7 mouse cellular contexts compared by ENCODE assay signal in the genomic region with DNA sequence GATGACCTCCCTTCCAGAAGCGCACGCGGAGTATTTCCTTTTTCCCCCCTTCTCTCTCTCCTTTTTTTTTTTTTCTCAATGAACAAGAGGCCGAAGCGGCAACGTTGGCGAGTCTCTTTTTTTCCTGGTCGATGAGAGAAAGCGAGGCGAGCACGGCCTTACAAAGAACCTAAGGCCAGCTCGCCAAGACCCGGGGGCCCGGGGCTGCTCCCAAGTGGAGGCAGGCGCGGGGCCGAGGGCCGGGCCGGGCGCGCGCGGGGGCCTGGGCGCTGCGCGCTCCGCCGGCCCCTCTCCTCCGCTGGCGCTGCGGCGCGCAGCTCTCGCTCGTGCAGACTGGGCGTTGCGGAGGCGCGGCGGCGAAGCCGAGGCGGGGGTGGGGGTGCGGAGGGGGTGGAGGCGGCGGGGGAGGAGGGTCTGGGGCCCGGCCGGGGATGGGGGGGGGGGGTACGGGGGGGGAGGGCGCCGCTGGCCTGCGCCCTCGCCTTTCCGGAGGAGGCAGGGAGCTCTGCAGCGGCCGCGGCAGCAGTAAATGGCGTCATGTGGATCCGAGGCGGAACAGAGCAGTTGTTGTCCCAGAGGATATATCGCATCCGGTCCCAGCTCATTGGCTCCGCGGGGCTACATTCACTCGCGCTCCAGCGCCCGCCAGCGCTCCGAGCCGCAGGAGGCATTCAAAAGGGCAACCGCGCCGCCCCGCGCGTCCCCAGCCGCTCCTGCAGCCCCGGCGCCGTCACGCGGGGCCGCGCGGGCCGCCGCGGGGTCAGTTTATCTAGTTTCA. TPM values are rescaled to one million over a fixed set of nuclear protein-coding genes. Genes with fewer than 3 reads are reported as not detected.
A peak's percentile ranks its signal among the peaks of the same experiment; 100 is the strongest.
DNase-seq lines count a peak whose midpoint lies in the region; ATAC-seq lines count a peak whose summit lies in the region.

A gene (minus strand): TSS at position 29 of the 778 bp plus-strand sequence.

- H3K36me3 ChIP-seq in embryonic facial prominence, embryonic 10.5 days (replicated peaks): peaks cover 13% of the 10 kb centered on the region
- peaks cover 12% of the 10 kb centered on the region for H3K36me3 ChIP-seq in limb, embryonic 12.5 days
- H3K36me3 ChIP-seq in midbrain, embryonic 14.5 days (ENCODE audit: control insufficient read depth, insufficient read depth, low read length): peaks cover 7% of the 10 kb centered on the region

- H3K27ac ChIP-seq in embryonic facial prominence, embryonic 10.5 days (replicated peaks): peak within 1 kb of the TSS; percentile 97
- H3K27ac ChIP-seq in limb, embryonic 12.5 days: peak within 1 kb of the TSS; percentile 99
- peak within 1 kb of the TSS; percentile 99 for H3K27ac ChIP-seq in midbrain, embryonic 14.5 days (replicated peaks; ENCODE audit: low read depth, low read length)

- peak; percentile 95 for ATAC-seq in limb, embryonic 12.5 days (ENCODE audit: insufficient number of reproducible peaks, insufficient read depth, low FRiP score, low TSS enrichment, low read depth)
- peak; percentile 92 for ATAC-seq in midbrain, embryonic 14.5 days (ENCODE audit: low FRiP score, low TSS enrichment)

- H3K4me2 ChIP-seq in limb, embryonic 12.5 days: peak within 1 kb of the TSS; percentile 89
- H3K4me2 ChIP-seq in midbrain, embryonic 14.5 days (ENCODE audit: low read length): peak within 1 kb of the TSS; percentile 98

- under 1% methylated on average over 87 of the region's 89 CpGs for WGBS in embryonic facial prominence, embryonic 10.5 days
- under 1% methylated on average over 61 of the region's 89 CpGs for WGBS in limb, embryonic 12.5 days
- under 1% methylated on average over 73 of the region's 89 CpGs for WGBS in midbrain, embryonic 14.5 days

- peak; percentile 91 for DNase-seq in adrenal gland, postnatal 25 days
- peak; percentile 95 for DNase-seq in embryonic facial prominence, embryonic 10.5 days (ENCODE audit: low spot score)
- peak; percentile 92 to 97 for DNase-seq in heart, adult 18-20 months
- DNase-seq in kidney, adult 8-10 months: peak; percentile 94 to 96
- peak; percentile 96 for DNase-seq in midbrain, embryonic 14.5 days
- peak; percentile 32 to 64 for DNase-seq in spleen, postnatal 10 days (ENCODE audit: low spot score in 2 of 2)

- no peaks in the 10 kb centered on the region; the same call in 1 of the 2 replicates for H3K27me3 ChIP-seq in embryonic facial prominence, embryonic 10.5 days (replicated peaks; ENCODE audit: low read depth, poor library complexity, severe bottlenecking)
- H3K27me3 ChIP-seq in limb, embryonic 12.5 days: no peaks in the 10 kb centered on the region
- H3K27me3 ChIP-seq in midbrain, embryonic 14.5 days (ENCODE audit: control insufficient read depth, insufficient read depth, low read length): peaks cover 7% of the 10 kb centered on the region; the same call in 1 of the 2 replicates

- no peaks in the 10 kb centered on the region for H3K9me3 ChIP-seq in embryonic facial prominence, embryonic 10.5 days
- H3K9me3 ChIP-seq in limb, embryonic 12.5 days: no peaks in the 10 kb centered on the region
- H3K9me3 ChIP-seq in midbrain, embryonic 14.5 days (ENCODE audit: control insufficient read depth, low read length): no peaks in the 10 kb centered on the region

- peaks cover 29% of the 10 kb centered on the region for H3K4me1 ChIP-seq in embryonic facial prominence, embryonic 10.5 days
- peaks cover 21% of the 10 kb centered on the region for H3K4me1 ChIP-seq in limb, embryonic 12.5 days (replicated peaks)
- H3K4me1 ChIP-seq in midbrain, embryonic 14.5 days (ENCODE audit: control insufficient read depth, insufficient read depth, low read length): peaks cover 16% of the 10 kb centered on the region

- peak within 1 kb of the TSS; percentile 86 for H3K4me3 ChIP-seq in embryonic facial prominence, embryonic 10.5 days
- H3K4me3 ChIP-seq in limb, embryonic 12.5 days (replicated peaks): peak within 1 kb of the TSS; percentile 86
- H3K4me3 ChIP-seq in midbrain, embryonic 14.5 days (replicated peaks; ENCODE audit: low read depth, low read length): peak within 1 kb of the TSS; percentile 79

- peak within 1 kb of the TSS; percentile 99 for H3K9ac ChIP-seq in limb, embryonic 12.5 days (replicated peaks)
- peak within 1 kb of the TSS; percentile 87 for H3K9ac ChIP-seq in midbrain, embryonic 14.5 days (replicated peaks; ENCODE audit: low read length)

RNA-seq across cellular contexts. Expression of the gene that starts here (rescaled TPM):
- total RNA-seq in adrenal gland, postnatal 25 days (2021): 33.7 and 43.4 TPM in 2 replicates
- polyA plus RNA-seq in embryonic facial prominence, embryonic 10.5 days (2016; fragmentation: Nextera tagmentation; extraction: Ambion mirVana): 40.0 and 41.8 TPM in 2 replicates
- 10 to 100 TPM; 17.5 to 21.0 TPM for total RNA-seq in heart, adult 18-20 months (2021)
- polyA plus RNA-seq in limb, embryonic 12.5 days (2016; fragmentation: Nextera tagmentation; extraction: Ambion mirVana): 61.0 and 80.3 TPM in 2 replicates
- 39.5 and 40.1 TPM in 2 replicates for polyA plus RNA-seq in midbrain, embryonic 14.5 days (2014; fragmentation: Nextera tagmentation; extraction: Ambion mirVana)

Comparison
In these comparisons a context has a peak if more than half of its experiments do, and no peak if none do; other contexts are left out.
1. Peak in every context shown above with its lines: DNase-seq, ATAC-seq, H3K4me3 ChIP-seq and H3K27ac ChIP-seq.